Comparison of ENCODE assay signal across 8 mouse cellular contexts in the genomic region with DNA sequence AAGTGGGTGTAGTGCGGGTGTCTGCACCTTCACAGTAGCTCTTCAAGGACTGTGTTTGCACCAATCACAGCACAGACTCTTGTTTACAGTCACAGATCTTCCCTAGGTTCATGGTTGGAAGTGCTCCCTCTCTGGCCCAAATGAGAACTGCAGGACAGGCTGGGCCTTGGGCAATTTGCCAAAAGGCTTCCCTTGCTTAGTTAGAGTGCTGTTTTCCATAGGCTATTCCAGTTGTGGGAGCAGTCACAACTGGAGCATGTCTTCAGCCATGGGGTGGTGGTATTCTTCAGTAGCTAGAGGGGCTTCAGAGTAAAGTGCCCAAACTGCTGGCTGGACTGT. TPM values are rescaled to one million over a fixed set of nuclear protein-coding genes. Genes with fewer than 3 reads are reported as not detected.
DNase-seq lines count a peak whose midpoint lies in the region; ATAC-seq and TF ChIP-seq lines count a peak whose summit lies in the region.

No protein-coding gene starts in this region.

- peak; percentile 67; the same call in 1 of the 2 replicates for ATAC-seq in embryonic facial prominence, embryonic 15.5 days (ENCODE audit: insufficient number of reproducible peaks, low FRiP score, low TSS enrichment, low read depth)
- ATAC-seq in heart, embryonic 13.5 days (ENCODE audit: extremely low read depth, insufficient number of reproducible peaks, low FRiP score, low TSS enrichment): no peak
- peak; percentile 81 for ATAC-seq in kidney, postnatal 0 days (replicated peaks; ENCODE audit: low FRiP score, low read depth)
- ATAC-seq in stomach, embryonic 14.5 days (ENCODE audit: insufficient number of reproducible peaks, insufficient read depth, low FRiP score, low read depth): peak; percentile 56; the same call in 1 of the 2 replicates

- H3K9me3 ChIP-seq in embryonic facial prominence, embryonic 15.5 days (replicated peaks): no peaks in the 10 kb centered on the region
- H3K9me3 ChIP-seq in heart, embryonic 13.5 days: no peaks in the 10 kb centered on the region
- H3K9me3 ChIP-seq in kidney, postnatal 0 days (replicated peaks; ENCODE audit: low read length): no peaks in the 10 kb centered on the region
- H3K9me3 ChIP-seq in stomach, embryonic 14.5 days (ENCODE audit: control insufficient read depth, low read depth, low read length): no peaks in the 10 kb centered on the region

- peak; percentile 71 for TF ChIP-seq CTCF in bone marrow, adult 2 months (IDR thresholded peaks at IDR 0.05; ENCODE audit: control insufficient read depth, insufficient read depth, low read length)
- TF ChIP-seq CTCF in kidney, postnatal 0 days (IDR thresholded peaks at IDR 0.05; ENCODE audit: low read depth): peak; percentile 87
- TF ChIP-seq CTCF in liver, adult 2 months (IDR thresholded peaks at IDR 0.05; ENCODE audit: low read depth, low read length): peak; percentile 75

- H3K79me2 ChIP-seq in liver, adult 2 months (ENCODE audit: control insufficient read depth, insufficient read depth, low read length): no peaks in the 10 kb centered on the region

- H3K4me2 ChIP-seq in embryonic facial prominence, embryonic 15.5 days (replicated peaks): no peak overlapping the region
- peak overlapping the region; percentile 45 for H3K4me2 ChIP-seq in heart, embryonic 13.5 days
- H3K4me2 ChIP-seq in kidney, postnatal 0 days (ENCODE audit: low read length): no peak overlapping the region
- H3K4me2 ChIP-seq in stomach, embryonic 14.5 days (replicated peaks; ENCODE audit: low read depth, low read length): no peak overlapping the region

- H3K27ac ChIP-seq in bone marrow, adult 2 months (ENCODE audit: control insufficient read depth, insufficient read depth, low read depth, low read length, poor library complexity): no peak overlapping the region
- H3K27ac ChIP-seq in embryonic facial prominence, embryonic 15.5 days (replicated peaks): no peak overlapping the region
- H3K27ac ChIP-seq in heart, embryonic 13.5 days (replicated peaks): peak overlapping the region; percentile 64
- 0 out of 2 replicates have a peak overlapping the region, but pooled peaks have one; percentile 42 for H3K27ac ChIP-seq in kidney, postnatal 0 days
- H3K27ac ChIP-seq in liver, adult 2 months (replicated peaks; ENCODE audit: insufficient read depth, low read depth, low read length): no peak overlapping the region
- 0 out of 2 replicates have a peak overlapping the region, but pooled peaks have one; percentile 33 for H3K27ac ChIP-seq in stomach, embryonic 14.5 days (ENCODE audit: low read length)

- no peak for TF ChIP-seq POLR2A in bone marrow, adult 2 months (IDR thresholded peaks at IDR 0.05; ENCODE audit: borderline replicate concordance, control insufficient read depth, low read depth, low read length)
- no peak for TF ChIP-seq POLR2A in liver, adult 2 months (IDR thresholded peaks at IDR 0.05; ENCODE audit: extremely low read depth, insufficient read depth, low read length)

- H3K36me3 ChIP-seq in embryonic facial prominence, embryonic 15.5 days: no peaks in the 10 kb centered on the region
- H3K36me3 ChIP-seq in heart, embryonic 13.5 days: no peaks in the 10 kb centered on the region
- H3K36me3 ChIP-seq in kidney, postnatal 0 days (ENCODE audit: insufficient read depth, low read length): no peaks in the 10 kb centered on the region
- H3K36me3 ChIP-seq in liver, adult 2 months (ENCODE audit: control insufficient read depth, insufficient read depth, low read length): no peaks in the 10 kb centered on the region
- H3K36me3 ChIP-seq in stomach, embryonic 14.5 days (ENCODE audit: control insufficient read depth, insufficient read depth, low read length): no peaks in the 10 kb centered on the region

- H3K4me3 ChIP-seq in bone marrow, adult 2 months (replicated peaks; ENCODE audit: control insufficient read depth, low read depth, low read length): no peak overlapping the region
- H3K4me3 ChIP-seq in embryonic facial prominence, embryonic 15.5 days (replicated peaks): no peak overlapping the region
- H3K4me3 ChIP-seq in heart, embryonic 13.5 days: no peak overlapping the region
- no peak overlapping the region for H3K4me3 ChIP-seq in kidney, postnatal 0 days (replicated peaks; ENCODE audit: low read depth, low read length)
- no peak overlapping the region for H3K4me3 ChIP-seq in liver, adult 2 months (ENCODE audit: insufficient read depth, low read depth, low read length)
- no peak overlapping the region for H3K4me3 ChIP-seq in stomach, embryonic 14.5 days (ENCODE audit: low read depth, low read length)

- peaks cover 1% of the 10 kb centered on the region; the same call in 1 of the 2 replicates for H3K4me1 ChIP-seq in bone marrow, adult 2 months (ENCODE audit: control insufficient read depth, insufficient read depth, low read length)
- H3K4me1 ChIP-seq in embryonic facial prominence, embryonic 15.5 days: no peaks in the 10 kb centered on the region
- peaks cover 18% of the 10 kb centered on the region for H3K4me1 ChIP-seq in heart, embryonic 13.5 days
- 0 out of 2 replicates have a peak, but pooled peaks cover 3% of the 10 kb centered on the region for H3K4me1 ChIP-seq in kidney, postnatal 0 days (replicated peaks; ENCODE audit: insufficient read depth, low read length)
- peaks cover 11% of the 10 kb centered on the region for H3K4me1 ChIP-seq in liver, adult 2 months (ENCODE audit: control insufficient read depth, insufficient read depth, low read length)
- H3K4me1 ChIP-seq in stomach, embryonic 14.5 days (ENCODE audit: control insufficient read depth, insufficient read depth, low read length): peaks cover 8% of the 10 kb centered on the region; the same call in 1 of the 2 replicates

- DNase-seq in A20 (ENCODE audit: low read depth, low spot score): peak; percentile 60
- DNase-seq in kidney, postnatal 0 days (ENCODE audit: low spot score): peak; percentile 75
- peak; percentile 61 for DNase-seq in liver, adult 2 months (ENCODE audit: extremely low read depth, low read depth, low spot score)
- peak; percentile 45 to 62 for DNase-seq in natural killer cell, adult 2 months (ENCODE audit: low spot score in 2 of 2)

- no peaks in the 10 kb centered on the region for H3K27me3 ChIP-seq in embryonic facial prominence, embryonic 15.5 days
- H3K27me3 ChIP-seq in heart, embryonic 13.5 days (replicated peaks): no peaks in the 10 kb centered on the region
- H3K27me3 ChIP-seq in kidney, postnatal 0 days (ENCODE audit: insufficient read depth, low read length): no peaks in the 10 kb centered on the region
- no peaks in the 10 kb centered on the region for H3K27me3 ChIP-seq in liver, adult 2 months (ENCODE audit: control insufficient read depth, insufficient read depth, low read length)
- H3K27me3 ChIP-seq in stomach, embryonic 14.5 days (ENCODE audit: control insufficient read depth, insufficient read depth, low read length): no peaks in the 10 kb centered on the region

- WGBS in bone marrow, adult 2 months: 45% methylated on average over 1 of the region's 1 CpGs
- 15% methylated on average over 1 of the region's 1 CpGs for WGBS in embryonic facial prominence, embryonic 15.5 days
- WGBS in heart, embryonic 13.5 days: 4% methylated on average over 1 of the region's 1 CpGs
- WGBS in kidney, postnatal 0 days: 22% methylated on average over 1 of the region's 1 CpGs
- 26% methylated on average over 1 of the region's 1 CpGs for WGBS in liver, adult 2 months
- 25% methylated on average over 1 of the region's 1 CpGs for WGBS in stomach, embryonic 14.5 days

- no peak overlapping the region for H3K9ac ChIP-seq in embryonic facial prominence, embryonic 15.5 days
- no peak overlapping the region for H3K9ac ChIP-seq in heart, embryonic 13.5 days
- no peak overlapping the region for H3K9ac ChIP-seq in kidney, postnatal 0 days (ENCODE audit: low read depth, low read length)
- H3K9ac ChIP-seq in liver, adult 2 months (ENCODE audit: low read depth, low read length): no peak overlapping the region
- no peak overlapping the region for H3K9ac ChIP-seq in stomach, embryonic 14.5 days (replicated peaks; ENCODE audit: low read depth, low read length)

RNA-seq across cellular contexts. Expression of gene Clec9a, which starts 15.0 kb away (rescaled TPM):
- polyA plus RNA-seq in bone marrow, adult 2 months (2011; ENCODE audit: insufficient read depth, insufficient read length, low replicate concordance, missing spikeins): 3.7 and 19.0 TPM in 2 replicates
- polyA plus RNA-seq in embryonic facial prominence, embryonic 15.5 days (2015; fragmentation: Nextera tagmentation; extraction: Ambion mirVana): 0.08 TPM in 1 of 2 replicates, not detected in the other
- polyA plus RNA-seq in heart, embryonic 13.5 days (2015; fragmentation: Nextera tagmentation; extraction: Ambion mirVana): 0.20 and 0.35 TPM in 2 replicates
- 0.38 and 0.40 TPM in 2 replicates for polyA plus RNA-seq in kidney, postnatal 0 days (2015; fragmentation: Nextera tagmentation; extraction: Ambion mirVana)
- 2.8 and 2.9 TPM in 2 replicates for total RNA-seq in liver, adult 2 months (2014; rRNA removed)
- polyA plus RNA-seq in liver, adult 2 months (2012; rRNA removed): 0.44 and 0.86 TPM in 2 replicates
- 0.19 and 0.46 TPM in 2 replicates for polyA plus RNA-seq in stomach, embryonic 14.5 days (2014; fragmentation: Nextera tagmentation; extraction: Ambion mirVana)

RNA-seq across cellular contexts. Expression of gene Clec1b, which starts 26.6 kb away (rescaled TPM):
- 62.2 and 127 TPM in 2 replicates for polyA plus RNA-seq in bone marrow, adult 2 months (2011; ENCODE audit: insufficient read depth, insufficient read length, low replicate concordance, missing spikeins)
- 0.33 and 0.57 TPM in 2 replicates for polyA plus RNA-seq in embryonic facial prominence, embryonic 15.5 days (2015; fragmentation: Nextera tagmentation; extraction: Ambion mirVana)
- polyA plus RNA-seq in heart, embryonic 13.5 days (2015; fragmentation: Nextera tagmentation; extraction: Ambion mirVana): 5.9 and 9.6 TPM in 2 replicates
- polyA plus RNA-seq in kidney, postnatal 0 days (2015; fragmentation: Nextera tagmentation; extraction: Ambion mirVana): 1.5 and 1.7 TPM in 2 replicates
- total RNA-seq in liver, adult 2 months (2014; rRNA removed): 23.2 and 24.2 TPM in 2 replicates
- 1.7 and 3.7 TPM in 2 replicates for polyA plus RNA-seq in liver, adult 2 months (2012; rRNA removed)
- 0.71 and 1.4 TPM in 2 replicates for polyA plus RNA-seq in stomach, embryonic 14.5 days (2014; fragmentation: Nextera tagmentation; extraction: Ambion mirVana)

RNA-seq across cellular contexts. Expression of gene Clec1a, which starts 28.1 kb away (rescaled TPM):
- polyA plus RNA-seq in bone marrow, adult 2 months (2011; ENCODE audit: insufficient read depth, insufficient read length, low replicate concordance, missing spikeins): 0.30 TPM in 1 of 2 replicates, not detected in the other
- polyA plus RNA-seq in embryonic facial prominence, embryonic 15.5 days (2015; fragmentation: Nextera tagmentation; extraction: Ambion mirVana): 2.4 and 2.5 TPM in 2 replicates
- polyA plus RNA-seq in heart, embryonic 13.5 days (2015; fragmentation: Nextera tagmentation; extraction: Ambion mirVana): 3.0 and 3.2 TPM in 2 replicates
- polyA plus RNA-seq in kidney, postnatal 0 days (2015; fragmentation: Nextera tagmentation; extraction: Ambion mirVana): 10.3 and 10.6 TPM in 2 replicates
- 3.2 and 3.5 TPM in 2 replicates for total RNA-seq in liver, adult 2 months (2014; rRNA removed)
- 0.20 and 0.34 TPM in 2 replicates for polyA plus RNA-seq in liver, adult 2 months (2012; rRNA removed)
- 3.1 and 3.3 TPM in 2 replicates for polyA plus RNA-seq in stomach, embryonic 14.5 days (2014; fragmentation: Nextera tagmentation; extraction: Ambion mirVana)

RNA-seq across cellular contexts. Expression of gene Clec12b, which starts 38.0 kb away (rescaled TPM):
- polyA plus RNA-seq in bone marrow, adult 2 months (2011; ENCODE audit: insufficient read depth, insufficient read length, low replicate concordance, missing spikeins): not detected in 2 replicates
- 0.11 TPM in 1 of 2 replicates, not detected in the other for polyA plus RNA-seq in embryonic facial prominence, embryonic 15.5 days (2015; fragmentation: Nextera tagmentation; extraction: Ambion mirVana)
- 0.15 and 0.32 TPM in 2 replicates for polyA plus RNA-seq in heart, embryonic 13.5 days (2015; fragmentation: Nextera tagmentation; extraction: Ambion mirVana)
- polyA plus RNA-seq in kidney, postnatal 0 days (2015; fragmentation: Nextera tagmentation; extraction: Ambion mirVana): 0.10 and 0.11 TPM in 2 replicates
- total RNA-seq in liver, adult 2 months (2014; rRNA removed): not detected in 2 replicates
- polyA plus RNA-seq in liver, adult 2 months (2012; rRNA removed): not detected in 2 replicates
- not detected in 2 replicates for polyA plus RNA-seq in stomach, embryonic 14.5 days (2014; fragmentation: Nextera tagmentation; extraction: Ambion mirVana)

Comparison
In these comparisons a context has a peak if more than half of its experiments do, and no peak if none do; other contexts are left out.
1. H3K27ac ChIP-seq: peak in heart, embryonic 13.5 days (single experiment), kidney, postnatal 0 days (single experiment) and stomach, embryonic 14.5 days (single experiment); none in bone marrow, adult 2 months (single experiment), embryonic facial prominence, embryonic 15.5 days (single experiment) and liver, adult 2 months (single experiment).
2. Peak in every context shown above with its lines, with median percentiles within 50 percentile points of each other: DNase-seq and CTCF ChIP-seq.